Comparison of ENCODE assay signal across 17 mouse cellular contexts in genomic region chr9:35039846-35040245, GRCm38 (mm10).
DNase-seq lines count a peak whose midpoint lies in the region; ATAC-seq and TF ChIP-seq lines count a peak whose summit lies in the region.
"Had no signal": no experiment of that assay in that cellular context is flagged by ENCODE, and none has a peak within 500 bp of the region (broad histone marks: within the 10 kb centered on the region; RNA-seq: fewer than 3 reads in every experiment).

No protein-coding gene starts in this region.

- peaks cover 64% of the 10 kb centered on the region for H3K4me1 ChIP-seq in heart, embryonic 12.5 days (replicated peaks)
- H3K4me1 ChIP-seq in liver, adult 2 months (ENCODE audit: control insufficient read depth, insufficient read depth, low read length): 0 out of 2 replicates have a peak, but pooled peaks cover 9% of the 10 kb centered on the region
- H3K4me1 ChIP-seq in embryonic facial prominence, embryonic 15.5 days: peaks cover 27% of the 10 kb centered on the region
- peaks cover 8% of the 10 kb centered on the region for H3K4me1 ChIP-seq in liver, embryonic 16.5 days (ENCODE audit: control insufficient read depth, low read depth, low read length)

- TF ChIP-seq POLR2A in liver, adult 2 months (IDR thresholded peaks at IDR 0.05; ENCODE audit: extremely low read depth, insufficient read depth, low read length): no peak

- intact Hi-C loops in heart, postnatal 14 days (cut with DNase I): loop anchor here (2.0 to 10.0 kb wide), 2 partner anchors 77 to 505 kb away; no protein-coding TSS in a partner anchor

- no peak overlapping the region; the same call in 1 of the 2 replicates for H3K4me2 ChIP-seq in heart, embryonic 12.5 days
- no peak overlapping the region for H3K4me2 ChIP-seq in embryonic facial prominence, embryonic 15.5 days (replicated peaks)
- no peak overlapping the region for H3K4me2 ChIP-seq in liver, embryonic 16.5 days (ENCODE audit: low read depth, low read length)
- H3K4me2 ChIP-seq: embryonic facial prominence, embryonic 12.5 days; forebrain, embryonic 12.5 days; neural tube, embryonic 15.5 days had no signal

- H3K9me3 ChIP-seq in heart, embryonic 12.5 days (replicated peaks): 0 out of 2 replicates have a peak, but pooled peaks cover 3% of the 10 kb centered on the region
- no peaks in the 10 kb centered on the region for H3K9me3 ChIP-seq in embryonic facial prominence, embryonic 15.5 days (replicated peaks)
- no peaks in the 10 kb centered on the region for H3K9me3 ChIP-seq in liver, embryonic 16.5 days (replicated peaks; ENCODE audit: control insufficient read depth, low read length)
- H3K9me3 ChIP-seq: embryonic facial prominence, embryonic 12.5 days; forebrain, embryonic 12.5 days; midbrain, embryonic 10.5 days; neural tube, embryonic 15.5 days had no signal

- no peaks in the 10 kb centered on the region for H3K79me2 ChIP-seq in liver, adult 2 months (ENCODE audit: control insufficient read depth, insufficient read depth, low read length)

- no peak for ATAC-seq in heart, embryonic 12.5 days (ENCODE audit: insufficient number of reproducible peaks, low FRiP score)
- ATAC-seq in embryonic facial prominence, embryonic 15.5 days (ENCODE audit: insufficient number of reproducible peaks, low FRiP score, low TSS enrichment, low read depth): no peak
- ATAC-seq in liver, embryonic 16.5 days (ENCODE audit: low read depth): no peak
- ATAC-seq in frontal cortex, adult (ENCODE audit: low TSS enrichment): no peak

- H3K27ac ChIP-seq in heart, embryonic 12.5 days (ENCODE audit: poor library complexity, severe bottlenecking): peak overlapping the region; percentile 61; the same call in 1 of the 2 replicates
- H3K27ac ChIP-seq in liver, adult 2 months (replicated peaks; ENCODE audit: insufficient read depth, low read depth, low read length): peak overlapping the region; percentile 72
- peak overlapping the region; percentile 28; the same call in 1 of the 2 replicates for H3K27ac ChIP-seq in embryonic facial prominence, embryonic 15.5 days (replicated peaks)
- H3K27ac ChIP-seq in liver, embryonic 16.5 days (ENCODE audit: low read length): peak overlapping the region; percentile 17; the same call in 1 of the 2 replicates
- H3K27ac ChIP-seq: embryonic facial prominence, embryonic 12.5 days; forebrain, embryonic 12.5 days; left cerebral cortex, adult 2 months; liver, embryonic 14.5 days; midbrain, embryonic 10.5 days; neural tube, embryonic 15.5 days had no signal

- no peak overlapping the region for H3K4me3 ChIP-seq in heart, embryonic 12.5 days
- H3K4me3 ChIP-seq in liver, adult 2 months (ENCODE audit: insufficient read depth, low read depth, low read length): no peak overlapping the region
- no peak overlapping the region for H3K4me3 ChIP-seq in embryonic facial prominence, embryonic 15.5 days (replicated peaks)
- no peak overlapping the region for H3K4me3 ChIP-seq in liver, embryonic 16.5 days (ENCODE audit: low read depth, low read length)
- H3K4me3 ChIP-seq: embryonic facial prominence, embryonic 12.5 days; forebrain, embryonic 12.5 days; left cerebral cortex, adult 2 months; midbrain, embryonic 10.5 days; neural tube, embryonic 15.5 days had no signal

- H3K27me3 ChIP-seq in heart, embryonic 12.5 days (replicated peaks): no peaks in the 10 kb centered on the region
- H3K27me3 ChIP-seq in liver, adult 2 months (ENCODE audit: control insufficient read depth, insufficient read depth, low read length): no peaks in the 10 kb centered on the region
- H3K27me3 ChIP-seq in embryonic facial prominence, embryonic 15.5 days: no peaks in the 10 kb centered on the region
- H3K27me3 ChIP-seq in liver, embryonic 16.5 days (ENCODE audit: control insufficient read depth, insufficient read depth, low read depth, low read length): no peaks in the 10 kb centered on the region
- H3K27me3 ChIP-seq: embryonic facial prominence, embryonic 12.5 days; forebrain, embryonic 12.5 days had no signal

- no peak for TF ChIP-seq CTCF in liver, adult 2 months (IDR thresholded peaks at IDR 0.05; ENCODE audit: low read depth, low read length)

- H3K9ac ChIP-seq in heart, embryonic 12.5 days: no peak overlapping the region
- peak overlapping the region; percentile 14; the same call in 1 of the 2 replicates for H3K9ac ChIP-seq in liver, adult 2 months (ENCODE audit: low read depth, low read length)
- no peak overlapping the region for H3K9ac ChIP-seq in embryonic facial prominence, embryonic 15.5 days
- H3K9ac ChIP-seq in liver, embryonic 16.5 days (ENCODE audit: low read depth, low read length): no peak overlapping the region
- H3K9ac ChIP-seq: embryonic facial prominence, embryonic 12.5 days; forebrain, embryonic 12.5 days; liver, embryonic 14.5 days; neural tube, embryonic 15.5 days had no signal

- 21% methylated on average over 5 of the region's 5 CpGs for WGBS in heart, embryonic 12.5 days
- WGBS in liver, adult 2 months: 54% methylated on average over 5 of the region's 5 CpGs
- WGBS in embryonic facial prominence, embryonic 15.5 days: 48% methylated on average over 5 of the region's 5 CpGs
- 23% methylated on average over 5 of the region's 5 CpGs for WGBS in liver, embryonic 16.5 days (ENCODE audit: insufficient replicate concordance)

- no peak for DNase-seq in heart, postnatal 14 days
- no peak for DNase-seq in liver, adult 2 months (ENCODE audit: extremely low read depth, low read depth, low spot score)
- DNase-seq in liver: no peak
- no peak for DNase-seq in spleen, adult 18-20 months
- DNase-seq: adrenal gland, adult 8-10 months; cerebellum, postnatal 36 days; retina, postnatal 1 day had no signal

- H3K36me3 ChIP-seq in heart, embryonic 12.5 days: no peaks in the 10 kb centered on the region
- no peaks in the 10 kb centered on the region; the same call in 1 of the 2 replicates for H3K36me3 ChIP-seq in liver, adult 2 months (ENCODE audit: control insufficient read depth, insufficient read depth, low read length)
- no peaks in the 10 kb centered on the region for H3K36me3 ChIP-seq in embryonic facial prominence, embryonic 15.5 days
- H3K36me3 ChIP-seq in liver, embryonic 16.5 days (ENCODE audit: control insufficient read depth, insufficient read depth): no peaks in the 10 kb centered on the region; the same call in 1 of the 2 replicates
- H3K36me3 ChIP-seq: embryonic facial prominence, embryonic 12.5 days; forebrain, embryonic 12.5 days; midbrain, embryonic 10.5 days had no signal

Comparison
In these comparisons a context has a peak if more than half of its experiments do, and no peak if none do; other contexts are left out.
1. H3K27ac ChIP-seq: peak in every context shown above with its lines; median percentile 72 in liver, adult 2 months; 61 in heart, embryonic 12.5 days; 28 in embryonic facial prominence, embryonic 15.5 days; 17 in liver, embryonic 16.5 days.